Mouse (Mus musculus) layer of hippocampus, adult 18-20 months (tissue): ENCODE data around the gene Srp72. TPM values are rescaled to one million over a fixed set of nuclear protein-coding genes. Genes with fewer than 3 reads are reported as not detected.
"Not testable (repeated sequence)": the region's sequence is repeated elsewhere in the genome, so short reads cannot be mapped to it uniquely, and the experiment has no call there.

Experiments
- DNase-seq, 2 experiments: peaks; one replicate each; pipeline ENCODE4 v3.0.0; 2022; ENCODE audit warnings: low spot score in 2 of 2
- total RNA-seq, 2 experiments: library from RNA; stranded (reverse); gene quantifications; 2 replicates each; pipeline ENCODE4 v1.2.3; 2021

Gene Srp72
- total RNA-seq, 2 experiments from 2014 or later, result 93.1 to 102 TPM

DNA sequence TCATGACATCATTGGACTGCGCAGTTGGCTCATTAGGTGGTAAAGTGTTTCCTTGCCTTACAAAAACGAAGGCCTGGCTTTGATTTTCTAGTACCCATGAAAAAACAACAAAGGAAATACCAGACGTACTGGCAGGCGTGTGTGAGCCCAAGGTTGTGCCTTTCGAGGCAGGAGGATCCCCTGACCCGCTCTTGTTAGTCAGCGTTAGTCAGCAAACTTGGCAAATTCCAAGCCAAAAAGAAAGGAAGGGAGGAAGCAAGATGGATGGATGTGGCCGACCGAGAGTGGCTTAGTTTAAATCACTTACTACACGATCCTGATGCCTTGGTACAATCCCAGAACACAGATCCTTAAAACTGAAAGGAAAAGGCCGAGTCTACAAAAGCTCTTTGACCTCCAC lies 11.9 kb upstream of the Srp72 start:
- DNase-seq, result no peak

DNA sequence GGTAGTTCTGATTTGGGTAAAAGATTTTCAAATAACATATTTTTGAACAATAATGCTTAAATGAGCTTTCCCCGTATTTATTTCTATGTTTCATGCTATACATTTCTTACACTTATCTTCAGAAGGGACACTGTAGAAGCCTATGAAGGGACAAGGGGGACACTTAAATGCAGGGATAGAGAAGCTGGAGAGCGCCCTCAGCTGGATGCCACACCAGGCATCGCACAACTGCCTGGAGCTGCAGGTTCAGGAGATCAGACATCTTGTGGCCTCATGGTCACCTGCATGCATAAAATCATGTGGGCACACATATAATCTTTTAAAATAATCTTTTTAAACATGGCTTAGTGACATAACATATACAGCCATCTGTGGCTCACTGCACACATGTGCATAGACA lies 9.8 kb upstream of the Srp72 start:
- no peak for DNase-seq

DNA sequence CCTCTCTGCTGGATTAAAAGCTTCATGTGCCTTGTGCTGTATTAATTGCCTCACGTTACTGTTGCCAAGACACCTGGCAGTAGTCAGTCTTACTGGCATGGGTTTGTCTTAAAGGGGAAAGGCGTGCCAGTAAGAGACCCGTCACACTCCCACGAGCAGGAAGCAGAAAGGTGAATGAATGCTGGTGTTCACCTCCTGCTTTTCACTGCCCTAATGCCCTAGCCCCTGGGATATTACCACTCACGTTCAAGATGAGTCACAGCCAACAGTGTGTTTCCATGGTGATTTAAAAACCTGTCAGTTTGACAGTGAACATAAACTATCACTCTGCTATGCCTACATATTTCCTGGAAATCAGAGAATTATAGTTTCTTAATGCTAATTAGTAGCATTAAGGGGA lies 5.2 kb upstream of the Srp72 start:
- DNase-seq, result no peak

DNA sequence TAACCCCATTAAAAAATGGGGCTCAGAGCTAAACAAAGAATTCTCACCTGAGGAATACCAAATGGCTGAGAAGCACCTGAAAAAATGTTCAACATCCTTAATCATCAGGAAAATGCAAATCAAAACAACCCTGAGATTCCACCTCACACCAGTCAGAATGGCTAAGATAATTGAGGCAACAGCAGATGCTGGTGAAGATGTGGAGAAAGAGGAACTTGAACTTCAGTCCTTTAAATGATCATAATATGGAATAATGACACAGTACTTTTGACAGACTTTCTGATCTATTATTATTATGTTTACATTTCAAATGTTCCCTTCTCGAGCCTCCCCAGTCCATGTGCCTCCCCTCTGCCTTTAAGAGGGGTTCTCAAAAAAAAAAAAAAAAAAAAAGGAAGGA lies 3.4 kb upstream of the Srp72 start:
- not testable (repeated sequence) for DNase-seq

DNA sequence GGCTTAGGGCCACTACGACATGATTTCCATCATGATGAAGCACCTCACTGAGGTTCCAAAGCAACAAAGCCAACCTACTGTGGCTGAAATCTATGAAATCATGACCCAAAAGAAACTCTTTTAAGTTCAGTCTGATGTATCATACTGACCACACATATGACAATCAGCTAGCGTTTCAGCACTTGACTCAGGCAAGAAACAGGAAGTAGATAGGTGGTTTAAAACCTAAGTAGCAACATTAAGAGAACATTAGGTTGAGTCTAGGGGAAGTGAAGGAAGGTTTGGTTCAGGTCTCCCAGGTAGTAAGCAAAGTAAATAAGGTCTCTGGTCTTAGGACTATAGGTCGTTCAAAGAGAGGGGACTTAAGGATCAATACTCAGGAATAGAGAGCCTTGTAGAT lies 995 bp upstream of the Srp72 start:
- no peak for DNase-seq

DNA sequence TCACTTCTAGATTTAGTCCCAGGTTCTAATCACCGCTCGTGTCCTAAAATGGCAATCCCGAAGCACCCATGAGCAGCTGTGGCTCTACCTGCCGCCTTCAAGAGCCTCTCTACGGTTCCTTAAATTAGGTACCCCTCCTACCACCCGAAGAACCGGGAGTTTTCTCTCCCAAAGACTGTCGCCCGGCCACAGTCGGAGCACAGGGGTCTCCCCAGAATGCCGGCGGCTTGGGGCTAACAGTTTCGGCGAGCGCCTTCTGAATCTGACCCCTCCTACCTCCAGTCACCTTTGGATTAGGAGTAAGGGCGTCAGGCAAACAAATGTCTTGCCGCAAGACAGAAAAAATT lies 303 bp upstream of the Srp72 start:
- DNase-seq, result peak in 1 of 2 experiments; percentile 17

DNA sequence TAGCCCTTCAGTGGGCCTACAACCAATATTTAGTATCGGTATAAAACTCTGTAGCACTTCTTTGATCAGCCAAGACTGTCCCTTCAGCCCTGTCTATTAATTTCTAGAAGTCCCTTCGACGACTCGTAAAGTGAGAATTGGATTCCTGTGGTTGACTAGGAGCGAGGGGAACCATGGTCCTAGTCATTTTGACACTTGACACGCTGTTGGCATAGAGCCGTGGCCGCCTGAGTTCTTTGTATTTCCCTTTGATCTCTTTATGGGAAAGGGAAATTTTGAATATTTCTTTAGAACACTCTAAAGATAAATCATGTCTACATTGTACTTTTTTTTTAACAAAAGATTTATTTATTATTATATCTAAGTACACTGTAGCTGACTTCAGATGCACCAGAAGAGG lies 1.3 kb downstream of the Srp72 start:
- DNase-seq, result no peak

DNA sequence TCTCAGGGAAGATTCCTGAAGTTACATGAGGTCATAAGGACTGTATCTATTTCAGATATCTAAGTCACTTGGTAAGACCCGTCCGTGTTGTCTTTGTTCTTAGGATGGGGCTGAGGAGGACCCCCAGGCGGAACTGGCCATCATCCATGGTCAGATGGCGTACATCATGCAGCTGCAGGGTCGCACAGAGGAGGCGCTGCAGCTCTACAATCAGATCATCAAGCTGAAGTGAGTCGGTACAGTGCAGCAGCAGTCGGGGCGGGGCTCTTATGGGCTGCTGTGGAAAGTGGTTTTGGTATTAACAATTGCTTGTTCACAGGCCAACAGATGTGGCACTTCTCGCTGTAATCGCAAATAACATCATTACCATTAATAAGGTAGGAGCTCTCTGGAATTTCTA lies 9.5 kb downstream of the Srp72 start:
- DNase-seq, result no peak

DNA sequence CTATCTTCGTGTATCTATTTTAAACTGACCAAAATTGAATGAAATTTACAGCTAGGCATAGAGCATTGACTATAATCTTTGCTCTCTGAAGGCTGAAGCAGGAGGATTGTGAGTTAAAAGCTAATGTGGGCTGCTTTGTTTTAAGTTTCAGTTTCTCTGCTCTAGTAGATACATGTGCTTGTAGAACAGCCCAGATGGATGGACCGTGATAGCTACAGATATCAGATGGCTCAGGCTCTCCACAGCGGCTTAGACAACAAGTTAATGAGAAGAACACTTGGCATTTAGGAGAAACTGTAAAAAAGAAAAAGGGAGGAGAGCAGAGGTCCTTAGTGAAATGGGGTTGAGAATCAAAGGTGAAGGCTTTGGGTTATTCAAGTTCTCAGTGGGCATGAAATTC lies 16.3 kb downstream of the Srp72 start:
- DNase-seq, result peak in 1 of 2 experiments; percentile 32

DNA sequence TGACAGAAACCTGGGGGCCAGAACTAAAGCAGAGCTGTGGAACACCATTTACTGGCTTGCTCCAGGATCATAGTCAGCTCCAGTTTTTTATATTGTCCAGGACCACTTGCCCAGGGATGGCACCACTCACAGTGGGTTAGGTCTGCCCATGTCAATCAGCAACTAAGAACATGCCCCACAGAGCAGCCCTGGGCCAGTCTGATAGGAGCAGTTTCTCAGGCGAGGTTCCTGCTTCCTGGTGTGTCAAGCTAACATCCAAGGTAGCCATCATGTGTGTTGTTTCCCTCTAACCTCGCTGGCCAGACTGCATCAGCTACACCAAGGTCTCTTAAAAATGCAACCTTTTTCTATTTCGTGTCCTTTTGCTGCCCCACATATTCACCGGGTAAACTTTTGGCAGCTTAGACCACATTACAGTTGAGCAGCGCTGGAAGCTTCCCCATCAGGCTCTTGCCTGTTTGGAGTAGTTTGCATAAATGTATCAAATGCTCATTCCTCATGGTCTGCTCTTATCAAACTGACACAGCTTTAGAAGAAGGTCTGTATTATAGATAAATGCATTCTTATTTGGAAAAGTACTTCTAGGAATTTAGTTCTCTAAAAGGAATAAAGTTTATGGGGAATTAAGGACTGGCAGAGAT lies 18.8 kb downstream of the Srp72 start:
- no peak for DNase-seq

DNA sequence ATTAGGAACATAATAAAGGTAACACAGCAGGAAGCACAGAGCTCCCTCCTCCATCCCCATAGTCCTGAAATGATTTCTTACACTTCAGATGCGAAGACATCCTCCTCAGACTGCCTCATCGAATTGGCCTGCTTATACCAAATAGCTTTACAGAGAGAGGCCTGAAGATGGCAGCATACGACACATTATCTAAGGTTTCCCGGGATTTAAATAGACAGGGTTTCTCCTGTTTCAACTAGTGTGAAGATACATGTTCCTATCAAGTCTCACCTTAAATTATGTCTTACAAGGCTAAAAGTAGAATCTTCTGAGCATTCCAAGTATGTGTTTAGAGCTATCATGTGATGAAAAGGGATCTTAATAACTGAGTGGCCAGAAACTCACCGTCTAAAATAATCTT lies 23.9 kb downstream of the Srp72 start:
- peak in 1 of 2 experiments; percentile 46 for DNase-seq

DNA sequence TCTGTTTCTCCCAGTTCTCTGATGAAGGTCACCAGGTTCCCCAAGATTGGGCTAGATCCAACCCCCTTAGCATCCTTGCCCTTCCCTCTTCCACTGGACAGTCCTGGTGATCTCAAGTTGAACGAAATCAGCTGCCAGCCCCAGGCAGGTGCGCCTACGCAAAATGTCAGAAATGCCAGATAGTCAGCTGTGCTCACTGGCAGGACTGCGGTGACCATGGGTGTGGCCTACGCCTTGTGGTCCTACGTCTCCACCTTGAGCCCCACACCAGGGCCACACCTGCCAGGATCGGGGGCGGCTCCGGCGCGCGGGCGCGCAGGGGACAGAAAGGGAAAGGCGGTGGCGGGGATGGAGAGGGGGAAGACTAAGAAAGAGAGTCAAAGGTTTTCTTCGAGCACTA lies 26.7 kb downstream of the Srp72 start:
- DNase-seq, result no peak

DNA sequence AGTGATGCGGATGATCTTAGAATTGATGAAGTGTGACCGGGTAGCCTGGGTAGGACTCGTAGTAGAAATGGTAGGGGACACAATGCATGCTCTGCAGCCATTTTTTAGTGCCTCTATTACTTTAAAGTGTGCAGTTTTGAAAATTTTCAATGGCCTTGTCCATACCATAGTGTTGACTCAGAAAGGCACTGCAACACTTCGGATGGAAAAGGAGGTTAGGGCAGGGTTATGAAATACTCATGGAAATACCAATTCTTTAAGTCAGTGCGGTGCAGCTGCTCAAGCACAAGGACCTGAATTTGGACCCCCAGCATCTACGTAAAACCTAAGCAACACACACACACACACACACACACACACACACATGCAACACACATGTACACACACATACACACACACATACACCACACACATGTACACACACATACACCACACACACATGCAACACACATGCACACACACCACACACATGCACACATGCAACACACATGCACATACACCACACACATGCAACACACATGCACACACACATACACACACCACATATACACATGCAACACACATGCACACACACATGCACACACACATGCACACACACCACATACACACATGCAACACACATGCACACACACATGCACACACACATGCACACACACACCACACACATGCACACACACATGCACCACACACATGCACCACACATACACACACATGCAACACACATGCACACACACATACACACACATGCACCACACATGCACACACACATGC lies 29.8 kb downstream of the Srp72 start, which contains the start of gene Arl9:
Arl9 (plus strand) TSS at position 5 of the 771 bp plus-strand sequence.
- DNase-seq, result no peak

DNA sequence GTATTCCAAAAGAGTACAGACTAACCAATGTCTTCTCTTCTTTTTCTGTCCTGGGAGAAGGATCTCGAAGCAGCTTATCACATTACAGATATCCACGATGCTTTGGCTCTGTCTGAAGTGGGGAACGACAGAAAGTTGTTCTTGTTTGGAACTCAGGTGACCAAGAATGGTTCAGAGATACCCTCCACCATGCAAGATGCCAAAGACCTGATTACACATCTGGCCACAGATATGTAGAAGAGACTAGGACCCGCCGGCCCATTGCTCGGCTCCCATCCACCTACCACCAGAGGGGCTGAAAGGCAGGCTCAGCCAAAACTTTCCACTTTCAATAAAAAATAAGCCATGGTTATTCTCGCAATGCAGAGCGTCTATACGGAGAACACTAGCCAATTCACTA lies 35.9 kb downstream of the Srp72 start:
- no peak for DNase-seq

DNA sequence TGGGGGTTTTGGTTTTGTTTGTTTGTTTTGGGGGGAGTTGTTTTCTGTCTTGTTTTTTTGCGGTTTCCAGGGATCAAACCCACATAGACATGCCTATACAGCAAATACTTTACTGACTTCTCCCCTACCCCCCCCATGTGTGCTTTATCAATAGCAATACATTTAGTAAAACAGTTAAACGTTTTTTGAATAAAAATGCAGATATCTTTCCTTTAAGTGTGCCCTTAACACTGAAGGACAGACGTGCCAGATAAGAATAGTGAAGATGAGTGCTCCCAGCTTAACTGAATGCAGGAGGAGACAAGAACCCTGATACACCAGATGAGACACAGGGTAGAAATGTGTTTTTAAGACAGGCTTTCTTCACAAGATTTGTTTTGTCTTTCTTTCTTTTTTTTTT lies 36.6 kb downstream of the Srp72 start:
- no peak for DNase-seq

DNA sequence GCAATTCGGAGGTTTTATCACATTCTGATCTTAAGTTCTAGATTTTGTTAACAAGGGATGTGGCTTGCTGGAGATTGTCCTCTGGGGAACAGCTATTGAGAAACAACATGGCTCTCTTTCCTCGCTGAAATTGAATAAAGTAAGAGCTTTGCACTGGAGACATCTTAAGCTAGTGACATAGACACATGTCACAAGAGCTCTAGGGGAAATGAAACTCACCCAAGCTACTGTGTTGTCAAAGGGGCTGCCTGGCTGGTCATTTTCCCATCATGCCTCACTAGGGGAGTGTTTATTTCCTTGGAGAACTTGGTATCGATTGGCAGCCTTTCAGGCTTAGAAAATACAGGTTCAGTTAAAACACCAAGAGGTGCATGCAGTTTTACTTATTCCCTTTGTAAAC lies 38.7 kb downstream of the Srp72 start:
- DNase-seq, result no peak

DNA sequence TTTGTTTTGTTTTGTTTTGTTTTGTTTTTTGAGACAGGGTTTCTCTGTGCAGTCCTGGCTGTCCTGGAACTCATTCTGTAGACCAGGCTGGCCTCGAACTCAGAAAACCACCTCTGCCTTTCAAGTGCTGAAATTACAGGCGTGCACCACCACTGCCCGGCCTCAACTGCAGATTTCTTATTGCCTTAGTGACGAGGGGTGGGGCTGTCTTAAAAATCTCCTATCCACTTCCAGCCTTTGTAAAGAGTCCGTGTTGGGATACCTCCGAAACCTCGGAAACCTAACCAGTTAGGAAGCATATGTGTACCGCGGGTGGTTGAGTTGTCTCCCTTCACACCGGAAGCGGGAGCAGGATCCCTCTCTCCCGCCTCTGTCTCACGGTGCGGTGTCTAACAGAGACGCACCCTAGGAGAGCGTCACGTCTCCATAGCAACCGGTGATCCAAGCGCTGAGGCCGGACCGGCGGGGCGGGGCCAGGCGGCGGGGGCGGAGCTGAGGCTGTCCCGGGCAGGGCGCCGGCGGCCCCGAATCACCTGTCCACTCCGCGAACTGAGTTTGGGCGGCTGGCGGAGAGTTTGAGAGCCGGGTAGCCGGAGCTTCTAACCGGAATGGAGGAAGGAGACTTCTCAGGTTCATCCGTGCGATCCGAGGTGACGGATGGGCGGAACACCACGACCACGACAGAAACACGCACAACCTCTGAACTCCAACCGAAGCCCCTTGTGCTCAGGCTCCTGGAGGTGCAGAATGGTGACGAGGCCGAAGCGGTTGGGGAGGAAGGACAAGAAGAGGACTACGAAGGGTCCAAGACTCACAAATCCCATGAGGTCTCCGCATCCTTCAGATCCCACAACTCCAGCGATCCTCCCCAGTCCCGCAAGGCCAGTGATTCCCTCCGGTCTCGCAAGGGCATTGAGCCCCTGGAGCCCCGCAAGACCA lies 41.3 kb downstream of the Srp72 start, which contains the start of gene Thegl:
Thegl (plus strand) TSS at position 480 of the 939 bp plus-strand sequence.
- DNase-seq, result peak; percentile 66 to 78

DNA sequence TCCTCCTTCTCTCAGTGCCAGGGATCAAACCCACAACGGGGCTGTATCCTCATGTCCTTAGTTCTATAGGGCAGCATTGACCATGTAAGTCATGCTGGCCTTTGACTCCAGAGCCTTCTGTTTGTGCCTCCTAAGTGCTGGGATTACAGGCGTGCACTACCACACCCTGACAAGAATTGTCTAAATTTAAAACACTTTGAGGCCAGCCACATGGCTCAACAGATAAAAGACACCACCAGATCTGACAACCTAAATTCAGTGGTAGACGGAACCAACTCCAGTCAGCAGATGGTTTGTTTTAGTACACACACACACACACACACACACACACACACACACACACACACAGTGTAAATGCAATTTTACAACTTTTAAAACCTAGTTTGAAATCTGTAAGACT lies 53.6 kb downstream of the Srp72 start:
- no peak for DNase-seq

DNA sequence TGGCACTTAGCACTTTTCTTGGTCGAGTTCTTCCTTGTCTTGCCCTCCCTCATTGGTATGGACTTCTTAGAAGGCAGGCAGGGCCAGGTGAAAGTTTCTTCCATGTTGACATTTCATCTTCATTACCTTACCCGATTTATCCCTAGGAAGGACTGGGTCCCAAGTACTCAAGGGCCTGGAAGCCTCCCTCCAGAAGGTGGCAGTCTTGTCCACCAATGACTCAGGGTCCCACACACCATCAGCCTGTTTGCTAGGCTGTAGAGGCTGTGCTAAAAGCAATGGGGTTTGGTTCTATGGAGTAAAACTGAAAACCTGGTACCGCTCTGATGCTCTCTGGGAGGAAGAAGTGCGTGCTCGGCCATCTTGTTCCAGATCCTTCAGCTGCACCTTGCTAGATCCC lies 55.3 kb downstream of the Srp72 start:
- DNase-seq, result peak in 1 of 2 experiments; percentile 53

DNA sequence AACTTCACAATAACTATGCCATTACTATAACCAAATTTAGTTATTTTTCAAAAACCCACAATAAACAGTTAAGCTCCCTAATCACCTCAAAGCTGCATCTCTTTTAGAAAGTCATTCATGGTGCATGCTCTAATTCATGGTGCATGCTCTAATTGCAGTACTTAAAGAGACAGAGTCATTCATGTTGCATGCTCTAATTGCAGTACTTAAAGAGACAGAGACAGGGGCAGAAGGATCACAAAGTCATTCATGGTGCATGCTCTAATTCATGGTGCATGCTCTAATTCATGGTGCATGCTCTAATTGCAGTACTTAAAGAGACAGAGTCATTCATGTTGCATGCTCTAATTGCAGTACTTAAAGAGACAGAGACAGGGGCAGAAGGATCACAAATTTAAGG lies 60.6 kb downstream of the Srp72 start:
- DNase-seq, result not testable (repeated sequence)

DNA sequence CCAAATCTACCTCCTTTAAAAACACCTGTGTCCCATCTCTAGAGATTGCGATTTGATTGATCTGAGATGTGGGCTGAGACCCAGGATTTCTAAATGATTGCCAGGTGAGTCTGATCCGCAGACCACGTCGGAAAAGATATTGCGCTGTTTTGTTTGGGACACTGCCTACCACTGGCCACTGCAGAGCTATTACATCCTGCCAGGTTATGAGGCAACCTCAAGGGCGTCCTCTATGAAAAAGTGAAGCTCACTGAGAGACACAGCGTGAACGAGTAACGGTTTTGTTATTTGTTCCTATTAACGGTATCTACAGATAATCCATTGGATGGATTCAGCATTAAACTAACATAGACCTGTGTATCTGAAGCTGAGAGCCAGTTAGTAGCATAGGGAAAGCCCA lies 64.0 kb downstream of the Srp72 start:
- DNase-seq, result no peak

DNA sequence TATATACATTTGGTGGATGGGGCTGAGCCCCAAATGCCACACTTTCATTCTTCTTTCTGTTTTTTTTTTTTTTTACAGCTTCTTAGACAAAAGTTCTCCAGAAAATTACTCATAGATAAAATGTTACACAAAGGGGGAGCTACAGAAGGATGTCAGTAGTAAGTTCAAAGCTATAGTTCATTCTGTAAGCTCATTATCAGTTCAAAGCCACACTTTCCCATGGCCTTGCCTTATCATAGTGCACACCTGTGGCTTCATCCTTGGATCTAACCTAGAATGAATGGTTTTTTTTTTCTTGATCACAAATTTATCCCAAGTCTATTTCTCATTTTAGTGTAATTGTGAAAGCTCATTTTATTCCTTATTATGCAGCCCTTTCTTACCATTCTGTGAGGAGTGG lies 64.9 kb downstream of the Srp72 start:
- DNase-seq, result no peak
